Mouse (Mus musculus): ENCODE measurements around the gene Bicd2. TPM values are rescaled to one million over a fixed set of nuclear protein-coding genes. Genes with fewer than 3 reads are reported as not detected.

The Bicd2 gene
- polyA plus RNA-seq, 1 experiment, result 42.5 TPM

GRCm38 (mm10) chr13:49371428-49371899, 30.1 kb downstream of the Bicd2 start:
- Histone ChIP-seq H3K4me1 (ENCODE audit: control insufficient read depth, insufficient read depth, low read length) (peaks cover 55% of the 10 kb centered on the region), H3K27ac (ENCODE audit: insufficient read depth, low read depth, low read length) (peak overlapping the region; percentile 81), H3K4me3 (ENCODE audit: insufficient read depth, low read length) (no peak overlapping the region)
- no peak for TF ChIP-seq CTCF (IDR thresholded peaks at IDR 0.05; ENCODE audit: low read depth, low read length)
- TF ChIP-seq POLR2A (IDR thresholded peaks at IDR 0.05; ENCODE audit: borderline replicate concordance, low read depth, low read length), result no peak

GRCm38 (mm10) chr13:49372370-49373060, 31.1 kb downstream of the Bicd2 start:
- no peak for TF ChIP-seq POLR2A (IDR thresholded peaks at IDR 0.05; ENCODE audit: borderline replicate concordance, low read depth, low read length)
- TF ChIP-seq CTCF (IDR thresholded peaks at IDR 0.05; ENCODE audit: low read depth, low read length), result no peak
- Histone ChIP-seq H3K4me3 (ENCODE audit: insufficient read depth, low read length) (no peak overlapping the region), H3K4me1 (ENCODE audit: control insufficient read depth, insufficient read depth, low read length) (peaks cover 46% of the 10 kb centered on the region), H3K27ac (ENCODE audit: insufficient read depth, low read depth, low read length) (peak overlapping the region; percentile 81)

GRCm38 (mm10) chr13:49374304-49374703, 32.9 kb downstream of the Bicd2 start:
- TF ChIP-seq CTCF (IDR thresholded peaks at IDR 0.05; ENCODE audit: low read depth, low read length), result no peak
- no peak for TF ChIP-seq POLR2A (IDR thresholded peaks at IDR 0.05; ENCODE audit: borderline replicate concordance, low read depth, low read length)
- H3K27ac ChIP-seq (ENCODE audit: insufficient read depth, low read depth, low read length), result no peak overlapping the region
- peaks cover 49% of the 10 kb centered on the region for H3K4me1 ChIP-seq (ENCODE audit: control insufficient read depth, insufficient read depth, low read length)
- no peak overlapping the region for H3K4me3 ChIP-seq (ENCODE audit: insufficient read depth, low read length)

- TF ChIP-seq POLR2A (IDR thresholded peaks at IDR 0.05; ENCODE audit: borderline replicate concordance, low read depth, low read length) (no peak), CTCF (IDR thresholded peaks at IDR 0.05; ENCODE audit: low read depth, low read length) (no peak)
- H3K4me3 ChIP-seq (ENCODE audit: insufficient read depth, low read length), result no peak overlapping the region
- H3K4me1 ChIP-seq (ENCODE audit: control insufficient read depth, insufficient read depth, low read length), result peaks cover 49% of the 10 kb centered on the region
- no peak overlapping the region for H3K27ac ChIP-seq (ENCODE audit: insufficient read depth, low read depth, low read length)
Measured at GRCm38 (mm10) chr13:49374730-49375129, 33.3 kb downstream of the Bicd2 start.

- Histone ChIP-seq H3K4me3 (ENCODE audit: insufficient read depth, low read length) (no peak overlapping the region), H3K4me1 (ENCODE audit: control insufficient read depth, insufficient read depth, low read length) (peaks cover 26% of the 10 kb centered on the region), H3K27ac (ENCODE audit: insufficient read depth, low read depth, low read length) (no peak overlapping the region)
- TF ChIP-seq POLR2A (IDR thresholded peaks at IDR 0.05; ENCODE audit: borderline replicate concordance, low read depth, low read length) (no peak), CTCF (IDR thresholded peaks at IDR 0.05; ENCODE audit: low read depth, low read length) (no peak)
Measured at GRCm38 (mm10) chr13:49377608-49378007, 36.2 kb downstream of the Bicd2 start.

- Histone ChIP-seq H3K4me1 (ENCODE audit: control insufficient read depth, insufficient read depth, low read length) (peaks cover 16% of the 10 kb centered on the region), H3K4me3 (ENCODE audit: insufficient read depth, low read length) (no peak overlapping the region), H3K27ac (ENCODE audit: insufficient read depth, low read depth, low read length) (no peak overlapping the region)
- TF ChIP-seq POLR2A (IDR thresholded peaks at IDR 0.05; ENCODE audit: borderline replicate concordance, low read depth, low read length) (no peak), CTCF (IDR thresholded peaks at IDR 0.05; ENCODE audit: low read depth, low read length) (no peak)
Measured at GRCm38 (mm10) chr13:49379301-49379700, 37.9 kb downstream of the Bicd2 start.

GRCm38 (mm10) chr13:49381230-49381629, 39.8 kb downstream of the Bicd2 start:
- TF ChIP-seq CTCF (IDR thresholded peaks at IDR 0.05; ENCODE audit: low read depth, low read length), result peak; percentile 97
- no peak for TF ChIP-seq POLR2A (IDR thresholded peaks at IDR 0.05; ENCODE audit: borderline replicate concordance, low read depth, low read length)
- Histone ChIP-seq H3K4me3 (ENCODE audit: insufficient read depth, low read length) (no peak overlapping the region), H3K4me1 (ENCODE audit: control insufficient read depth, insufficient read depth, low read length) (peaks cover 13% of the 10 kb centered on the region), H3K27ac (ENCODE audit: insufficient read depth, low read depth, low read length) (no peak overlapping the region)

- peaks cover 10% of the 10 kb centered on the region for H3K4me1 ChIP-seq (ENCODE audit: control insufficient read depth, insufficient read depth, low read length)
- no peak overlapping the region for H3K27ac ChIP-seq (ENCODE audit: insufficient read depth, low read depth, low read length)
- H3K4me3 ChIP-seq (ENCODE audit: insufficient read depth, low read length), result no peak overlapping the region
- TF ChIP-seq POLR2A (IDR thresholded peaks at IDR 0.05; ENCODE audit: borderline replicate concordance, low read depth, low read length) (no peak), CTCF (IDR thresholded peaks at IDR 0.05; ENCODE audit: low read depth, low read length) (no peak)
Measured at GRCm38 (mm10) chr13:49382997-49383396, 41.6 kb downstream of the Bicd2 start.

- H3K4me1 ChIP-seq (ENCODE audit: control insufficient read depth, insufficient read depth, low read length), result peaks cover 3% of the 10 kb centered on the region
- no peak overlapping the region for H3K4me3 ChIP-seq (ENCODE audit: insufficient read depth, low read length)
- H3K27ac ChIP-seq (ENCODE audit: insufficient read depth, low read depth, low read length), result no peak overlapping the region
- TF ChIP-seq POLR2A (IDR thresholded peaks at IDR 0.05; ENCODE audit: borderline replicate concordance, low read depth, low read length), result no peak
- no peak for TF ChIP-seq CTCF (IDR thresholded peaks at IDR 0.05; ENCODE audit: low read depth, low read length)
Measured at GRCm38 (mm10) chr13:49384751-49385463, 43.5 kb downstream of the Bicd2 start.

GRCm38 (mm10) chr13:49391374-49391773, 50.0 kb downstream of the Bicd2 start:
- no peak overlapping the region for H3K4me3 ChIP-seq (ENCODE audit: insufficient read depth, low read length)
- no peak for TF ChIP-seq POLR2A (IDR thresholded peaks at IDR 0.05; ENCODE audit: borderline replicate concordance, low read depth, low read length)
- H3K27ac ChIP-seq (ENCODE audit: insufficient read depth, low read depth, low read length), result no peak overlapping the region
- H3K4me1 ChIP-seq (ENCODE audit: control insufficient read depth, insufficient read depth, low read length), result peaks cover 5% of the 10 kb centered on the region; the same call in 1 of the 2 replicates

All from bone marrow macrophage, adult 2 months (primary cell).